Mouse (Mus musculus): ENCODE data around the gene Tex29. TPM values are rescaled to one million over a fixed set of nuclear protein-coding genes. Genes with fewer than 3 reads are reported as not detected.
"Not testable (repeated sequence)": the region's sequence is repeated elsewhere in the genome, so short reads cannot be mapped to it uniquely, and the experiment has no call there.

The Tex29 gene
- polyA plus RNA-seq, 1 experiment from 2014 or later = not detected

DNA sequence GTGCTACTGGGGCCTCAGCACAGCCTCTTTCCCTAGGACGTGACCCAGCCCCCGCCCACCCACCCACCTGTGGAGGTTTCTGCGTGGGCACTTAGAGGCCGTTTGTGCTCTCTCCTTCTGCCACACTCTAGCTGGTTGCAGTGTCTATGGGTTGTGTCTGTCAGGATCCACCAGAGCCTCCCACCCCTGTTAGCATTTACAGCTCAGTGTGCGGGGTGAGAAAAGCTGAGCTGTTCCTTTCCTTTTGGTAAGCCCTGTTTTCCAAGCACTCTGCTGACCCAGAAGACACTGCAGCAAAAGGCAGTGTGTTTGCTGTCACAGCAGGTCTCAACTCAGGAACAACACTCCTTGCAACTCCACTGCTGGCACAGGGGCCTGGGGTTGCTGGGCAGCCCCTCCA, 6.1 kb upstream of the Tex29 start:
- Histone ChIP-seq H3K4me1 (ENCODE audit: control insufficient read depth, insufficient read depth, low read length) (peaks cover 14% of the 10 kb centered on the region), H3K4me2 (no peak overlapping the region), H3K9me3 (replicated peaks; ENCODE audit: control insufficient read depth, low read length) (no peaks in the 10 kb centered on the region), H3K27me3 (ENCODE audit: control insufficient read depth, insufficient read depth, low read length) (no peaks in the 10 kb centered on the region), H3K9ac (ENCODE audit: low read depth, low read length) (no peak overlapping the region), H3K4me3 (ENCODE audit: low read depth, low read length) (no peak overlapping the region), H3K36me3 (ENCODE audit: control insufficient read depth, insufficient read depth, low read length) (peaks cover 31% of the 10 kb centered on the region), H3K27ac (ENCODE audit: low read depth, low read length) (no peak overlapping the region)
- ATAC-seq (replicated peaks; ENCODE audit: insufficient number of reproducible peaks, low FRiP score, low TSS enrichment) = no peak
- 88% methylated on average over 5 of the region's 5 CpGs for WGBS (ENCODE audit: insufficient replicate concordance)

DNA sequence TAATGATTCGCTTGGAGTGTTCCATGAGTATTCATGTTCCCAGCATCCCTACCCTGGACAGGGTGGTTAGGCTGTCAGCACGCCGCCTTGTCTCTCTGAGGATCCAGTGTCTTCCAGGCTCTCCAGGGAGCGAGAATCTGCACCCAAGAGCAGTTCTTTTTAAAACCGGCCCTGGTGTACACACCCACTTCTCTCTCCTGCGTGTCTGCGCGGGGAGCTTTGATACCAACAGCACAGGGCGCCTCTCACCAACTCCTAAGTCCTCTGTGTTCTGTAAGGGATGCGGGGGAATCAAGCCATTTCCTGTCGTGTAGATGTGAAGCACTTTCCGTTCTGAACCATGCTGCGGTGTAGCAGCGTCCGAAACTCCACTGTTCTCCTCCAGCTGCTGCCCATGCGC, 5.6 kb upstream of the Tex29 start:
- WGBS (ENCODE audit: insufficient replicate concordance) = 86% methylated on average over 16 of the region's 16 CpGs

DNA sequence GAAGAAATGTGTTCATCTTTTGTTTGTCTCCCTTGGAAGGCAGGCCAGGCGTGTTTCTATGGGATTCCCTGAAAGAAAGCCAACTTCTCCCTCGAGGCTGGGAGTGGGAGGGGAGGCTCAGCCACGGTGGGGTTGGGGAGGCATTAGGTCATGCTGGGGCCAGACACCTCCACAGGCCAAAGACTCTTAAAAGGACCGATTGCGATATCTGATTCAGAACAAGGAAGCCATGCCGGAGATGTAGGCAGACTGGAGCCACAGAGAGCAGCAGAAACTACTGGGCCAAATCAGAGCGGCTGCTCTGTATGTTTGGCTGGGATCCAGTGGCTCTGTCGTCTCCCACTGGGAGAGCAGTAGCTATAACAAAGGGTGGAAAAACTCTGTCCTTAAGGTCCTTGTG, 1.3 kb downstream of the Tex29 start:
- peak overlapping the region; percentile 16; the same call in 1 of the 2 replicates for H3K9ac ChIP-seq (ENCODE audit: low read depth, low read length)
- H3K4me2 ChIP-seq = no peak overlapping the region
- peaks cover 12% of the 10 kb centered on the region for H3K4me1 ChIP-seq (ENCODE audit: control insufficient read depth, insufficient read depth, low read length)
- no peak for ATAC-seq (replicated peaks; ENCODE audit: insufficient number of reproducible peaks, low FRiP score, low TSS enrichment)
- no peaks in the 10 kb centered on the region for H3K36me3 ChIP-seq (ENCODE audit: control insufficient read depth, insufficient read depth, low read length)
- no peaks in the 10 kb centered on the region for H3K27me3 ChIP-seq (ENCODE audit: control insufficient read depth, insufficient read depth, low read length)
- WGBS (ENCODE audit: insufficient replicate concordance) = 36% methylated on average over 8 of the region's 8 CpGs
- H3K9me3 ChIP-seq (replicated peaks; ENCODE audit: control insufficient read depth, low read length) = no peaks in the 10 kb centered on the region
- H3K27ac ChIP-seq (ENCODE audit: low read depth, low read length) = no peak overlapping the region
- H3K4me3 ChIP-seq (ENCODE audit: low read depth, low read length) = no peak overlapping the region

More for the DNA sequence above, 5.6 kb upstream of the Tex29 start:
- Histone ChIP-seq H3K4me1 (ENCODE audit: control insufficient read depth, insufficient read depth, low read length) (peaks cover 15% of the 10 kb centered on the region), H3K27me3 (ENCODE audit: control insufficient read depth, insufficient read depth, low read length) (no peaks in the 10 kb centered on the region), H3K9ac (ENCODE audit: low read depth, low read length) (no peak overlapping the region), H3K9me3 (replicated peaks; ENCODE audit: control insufficient read depth, low read length) (no peaks in the 10 kb centered on the region), H3K4me2 (no peak overlapping the region), H3K4me3 (ENCODE audit: low read depth, low read length) (no peak overlapping the region), H3K36me3 (ENCODE audit: control insufficient read depth, insufficient read depth, low read length) (peaks cover 31% of the 10 kb centered on the region), H3K27ac (ENCODE audit: low read depth, low read length) (no peak overlapping the region)
- ATAC-seq (replicated peaks; ENCODE audit: insufficient number of reproducible peaks, low FRiP score, low TSS enrichment) = no peak

DNA sequence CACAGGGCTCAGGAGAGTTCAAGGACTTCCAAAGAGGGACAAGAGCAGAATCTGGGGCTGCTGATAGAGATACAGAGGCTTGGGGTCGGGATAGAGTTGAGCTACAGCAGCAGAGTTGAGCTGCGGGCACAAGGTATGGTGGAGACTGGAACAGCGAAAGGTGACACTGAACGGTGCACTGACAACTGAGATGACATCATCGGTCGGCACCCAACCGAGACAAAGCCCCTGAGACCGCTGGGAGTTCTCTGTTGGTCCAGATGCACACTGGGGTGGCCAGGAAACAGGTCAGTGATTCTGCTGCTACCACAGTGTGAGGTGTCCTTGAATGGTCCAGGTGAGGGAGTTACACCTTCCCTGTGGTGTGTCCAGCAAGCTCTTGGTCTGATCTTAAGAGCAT, 2.5 kb downstream of the Tex29 start:
- peaks cover 12% of the 10 kb centered on the region for H3K4me1 ChIP-seq (ENCODE audit: control insufficient read depth, insufficient read depth, low read length)
- no peaks in the 10 kb centered on the region for H3K36me3 ChIP-seq (ENCODE audit: control insufficient read depth, insufficient read depth, low read length)
- H3K4me3 ChIP-seq (ENCODE audit: low read depth, low read length) = no peak overlapping the region
- no peaks in the 10 kb centered on the region for H3K27me3 ChIP-seq (ENCODE audit: control insufficient read depth, insufficient read depth, low read length)
- no peak overlapping the region for H3K27ac ChIP-seq (ENCODE audit: low read depth, low read length)
- H3K9ac ChIP-seq (ENCODE audit: low read depth, low read length) = no peak overlapping the region
- no peak overlapping the region for H3K4me2 ChIP-seq
- ATAC-seq (replicated peaks; ENCODE audit: insufficient number of reproducible peaks, low FRiP score, low TSS enrichment) = no peak
- WGBS (ENCODE audit: insufficient replicate concordance) = 69% methylated on average over 8 of the region's 8 CpGs
- no peaks in the 10 kb centered on the region for H3K9me3 ChIP-seq (replicated peaks; ENCODE audit: control insufficient read depth, low read length)

DNA sequence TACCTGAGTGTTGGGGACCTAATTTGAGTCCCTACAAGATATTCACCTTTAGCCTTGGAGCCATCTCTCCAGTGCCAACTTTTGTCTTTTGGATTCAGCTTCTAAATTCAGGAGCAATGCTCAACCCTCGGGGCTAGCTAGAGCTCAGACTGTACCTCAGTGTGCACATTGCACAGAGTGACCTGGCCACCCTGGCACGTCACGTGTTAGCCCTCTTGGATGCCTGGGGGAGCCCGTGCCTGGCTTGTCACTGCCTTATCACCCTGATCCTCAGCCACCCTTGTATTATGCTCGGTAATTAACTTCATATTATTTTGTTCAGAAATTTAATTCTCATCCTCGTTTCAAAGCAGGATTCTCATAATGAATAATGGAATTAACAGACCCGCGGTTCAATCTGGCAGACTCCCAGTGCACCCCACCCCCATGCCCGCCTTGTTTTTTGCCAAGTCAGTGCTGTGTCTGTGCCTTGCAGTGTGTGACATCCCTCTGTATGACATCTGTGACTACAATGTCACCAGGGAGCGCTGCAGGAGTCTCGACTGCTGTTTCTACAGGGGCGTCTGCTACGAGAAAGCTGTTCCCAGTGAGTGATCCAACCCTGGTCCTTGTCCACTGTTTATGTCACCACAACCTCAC, 3.5 kb downstream of the Tex29 start:
- ATAC-seq (replicated peaks; ENCODE audit: insufficient number of reproducible peaks, low FRiP score, low TSS enrichment) = no peak
- Histone ChIP-seq H3K36me3 (ENCODE audit: control insufficient read depth, insufficient read depth, low read length) (no peaks in the 10 kb centered on the region), H3K9me3 (replicated peaks; ENCODE audit: control insufficient read depth, low read length) (no peaks in the 10 kb centered on the region), H3K27me3 (ENCODE audit: control insufficient read depth, insufficient read depth, low read length) (no peaks in the 10 kb centered on the region), H3K27ac (ENCODE audit: low read depth, low read length) (no peak overlapping the region), H3K9ac (ENCODE audit: low read depth, low read length) (no peak overlapping the region), H3K4me1 (ENCODE audit: control insufficient read depth, insufficient read depth, low read length) (peaks cover 12% of the 10 kb centered on the region), H3K4me2 (no peak overlapping the region), H3K4me3 (ENCODE audit: low read depth, low read length) (no peak overlapping the region)
- 84% methylated on average over 13 of the region's 13 CpGs for WGBS (ENCODE audit: insufficient replicate concordance)

DNA sequence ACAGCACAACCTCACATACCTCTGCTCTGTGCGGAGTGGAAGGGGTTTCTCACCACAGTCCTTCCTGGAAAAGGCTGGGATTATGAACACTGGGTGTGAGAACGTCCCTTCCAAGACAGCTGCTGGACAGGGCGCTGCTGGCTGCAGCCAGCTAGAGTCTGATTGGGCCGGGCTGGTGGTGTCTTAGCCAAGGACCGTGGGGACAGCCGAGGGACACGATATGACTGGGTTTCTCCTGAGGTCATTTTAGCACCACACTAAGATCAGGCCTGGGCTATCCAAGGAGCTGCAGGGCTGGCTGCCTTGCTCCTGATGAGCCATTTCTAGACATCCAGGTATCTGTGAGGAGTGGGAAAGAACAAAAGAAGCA, 4.0 kb downstream of the Tex29 start:
- Histone ChIP-seq H3K4me2 (no peak overlapping the region), H3K9me3 (replicated peaks; ENCODE audit: control insufficient read depth, low read length) (no peaks in the 10 kb centered on the region), H3K4me3 (ENCODE audit: low read depth, low read length) (no peak overlapping the region), H3K9ac (ENCODE audit: low read depth, low read length) (no peak overlapping the region), H3K27me3 (ENCODE audit: control insufficient read depth, insufficient read depth, low read length) (no peaks in the 10 kb centered on the region), H3K4me1 (ENCODE audit: control insufficient read depth, insufficient read depth, low read length) (peaks cover 12% of the 10 kb centered on the region), H3K27ac (ENCODE audit: low read depth, low read length) (no peak overlapping the region), H3K36me3 (ENCODE audit: control insufficient read depth, insufficient read depth, low read length) (no peaks in the 10 kb centered on the region)
- WGBS (ENCODE audit: insufficient replicate concordance) = 81% methylated on average over 7 of the region's 7 CpGs
- ATAC-seq (replicated peaks; ENCODE audit: insufficient number of reproducible peaks, low FRiP score, low TSS enrichment) = no peak

DNA sequence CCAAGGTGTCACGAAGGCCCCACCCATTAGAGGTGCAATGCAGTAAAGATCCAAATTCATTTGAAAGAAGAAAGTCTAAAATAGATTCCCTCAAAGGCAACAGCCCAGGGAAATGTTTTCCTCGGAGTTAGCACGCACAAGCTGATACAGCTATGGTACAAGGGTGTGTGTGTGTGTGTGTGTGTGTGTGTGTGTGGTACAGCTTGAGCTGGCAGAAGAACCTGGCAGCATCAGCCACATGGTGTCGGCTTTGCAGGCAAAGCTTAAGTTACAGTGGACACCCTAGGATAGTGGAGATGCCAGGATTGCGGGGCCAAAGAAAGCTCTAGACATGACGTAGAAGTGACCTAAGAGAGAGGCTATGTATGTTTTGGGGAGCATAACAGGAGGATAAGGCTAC, 6.5 kb downstream of the Tex29 start:
- Histone ChIP-seq H3K4me1 (ENCODE audit: control insufficient read depth, insufficient read depth, low read length) (peaks cover 5% of the 10 kb centered on the region), H3K27me3 (ENCODE audit: control insufficient read depth, insufficient read depth, low read length) (no peaks in the 10 kb centered on the region), H3K36me3 (ENCODE audit: control insufficient read depth, insufficient read depth, low read length) (no peaks in the 10 kb centered on the region), H3K4me3 (ENCODE audit: low read depth, low read length) (no peak overlapping the region), H3K9ac (ENCODE audit: low read depth, low read length) (no peak overlapping the region), H3K4me2 (no peak overlapping the region), H3K27ac (ENCODE audit: low read depth, low read length) (no peak overlapping the region), H3K9me3 (replicated peaks; ENCODE audit: control insufficient read depth, low read length) (no peaks in the 10 kb centered on the region)
- 82% methylated on average over 6 of the region's 6 CpGs for WGBS (ENCODE audit: insufficient replicate concordance)
- ATAC-seq (replicated peaks; ENCODE audit: insufficient number of reproducible peaks, low FRiP score, low TSS enrichment) = no peak

DNA sequence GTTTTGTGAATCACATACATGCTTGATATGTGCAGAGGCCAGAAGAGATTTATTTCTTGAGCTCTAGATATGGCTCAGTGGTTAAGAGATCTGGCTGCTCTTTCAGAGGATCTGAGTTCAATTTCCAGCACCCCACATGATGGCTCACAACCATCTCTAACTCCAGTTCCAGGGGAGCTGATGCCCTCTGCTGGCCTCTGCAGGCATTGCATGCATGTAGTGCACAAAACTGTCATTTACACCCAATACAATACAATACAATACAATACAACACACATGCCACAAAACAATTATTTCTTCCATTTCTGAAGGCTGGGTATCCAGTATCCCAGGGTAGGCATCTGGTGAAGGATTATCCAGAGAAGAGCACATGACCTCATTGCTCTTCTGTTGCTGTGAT, 27.6 kb downstream of the Tex29 start:
- H3K9ac ChIP-seq (ENCODE audit: low read depth, low read length) = no peak overlapping the region
- ATAC-seq (replicated peaks; ENCODE audit: insufficient number of reproducible peaks, low FRiP score, low TSS enrichment) = no peak
- no peak overlapping the region for H3K27ac ChIP-seq (ENCODE audit: low read depth, low read length)
- no peaks in the 10 kb centered on the region for H3K27me3 ChIP-seq (ENCODE audit: control insufficient read depth, insufficient read depth, low read length)
- no peaks in the 10 kb centered on the region for H3K4me1 ChIP-seq (ENCODE audit: control insufficient read depth, insufficient read depth, low read length)
- H3K4me2 ChIP-seq = no peak overlapping the region
- no peaks in the 10 kb centered on the region for H3K36me3 ChIP-seq (ENCODE audit: control insufficient read depth, insufficient read depth, low read length)
- no peak overlapping the region for H3K4me3 ChIP-seq (ENCODE audit: low read depth, low read length)
- peaks cover 6% of the 10 kb centered on the region; the same call in 1 of the 2 replicates for H3K9me3 ChIP-seq (replicated peaks; ENCODE audit: control insufficient read depth, low read length)

DNA sequence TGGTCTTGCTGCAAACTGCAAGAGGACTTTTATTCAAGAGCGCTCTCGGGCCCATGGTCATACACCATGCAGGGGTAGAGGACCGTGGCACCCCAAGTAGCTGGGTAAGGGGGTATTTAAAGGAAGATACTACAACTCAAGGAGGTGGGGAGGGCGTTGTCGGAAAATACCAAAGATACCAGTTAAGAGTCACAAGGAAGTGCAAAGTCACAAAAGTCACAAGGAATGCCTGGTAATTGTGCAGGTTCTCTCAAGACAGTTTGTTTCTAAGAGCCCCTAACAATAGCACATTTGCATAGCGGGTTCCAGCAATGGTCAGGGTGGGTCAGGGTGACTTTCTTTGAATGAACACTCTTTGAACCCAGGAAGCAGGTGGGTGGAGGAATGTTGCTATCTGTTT, 34.0 kb downstream of the Tex29 start:
- not testable (repeated sequence) for H3K4me1 ChIP-seq (ENCODE audit: control insufficient read depth, insufficient read depth, low read length); H3K27me3 ChIP-seq (ENCODE audit: control insufficient read depth, insufficient read depth, low read length); ATAC-seq (replicated peaks; ENCODE audit: insufficient number of reproducible peaks, low FRiP score, low TSS enrichment); H3K9ac ChIP-seq (ENCODE audit: low read depth, low read length); H3K36me3 ChIP-seq (ENCODE audit: control insufficient read depth, insufficient read depth, low read length); H3K4me3 ChIP-seq (ENCODE audit: low read depth, low read length); H3K9me3 ChIP-seq (replicated peaks; ENCODE audit: control insufficient read depth, low read length); H3K27ac ChIP-seq (ENCODE audit: low read depth, low read length); H3K4me2 ChIP-seq
- WGBS (ENCODE audit: insufficient replicate concordance) = 97% methylated on average over 6 of the region's 6 CpGs

Data from heart, embryonic 11.5 days (tissue).